Mouse (Mus musculus): ENCODE results near the gene Ergic3. TPM values are rescaled to one million over a fixed set of nuclear protein-coding genes. Genes with fewer than 3 reads are reported as not detected.
A peak's percentile ranks its signal among the peaks of the same experiment; 100 is the strongest.

Gene Ergic3
- polyA plus RNA-seq, 1 experiment, result 372 TPM

- Histone ChIP-seq H3K4me3 (no peak overlapping the region), H3K27me3 (ENCODE audit: control insufficient read depth, insufficient read depth, insufficient read length) (no peaks in the 10 kb centered on the region), H3K79me2 (ENCODE audit: control insufficient read depth, insufficient read depth) (no peaks in the 10 kb centered on the region), H3K4me2 (ENCODE audit: low read depth) (no peak overlapping the region), H3K36me3 (ENCODE audit: control insufficient read depth, insufficient read depth) (peaks cover 15% of the 10 kb centered on the region), H3ac (ENCODE audit: control insufficient read depth, insufficient read length) (no peak overlapping the region)
- TF ChIP-seq MYOD1 (IDR thresholded peaks at IDR 0.05; ENCODE audit: control insufficient read depth in 1 of 3, insufficient read length in 2 of 3, low read depth in 2 of 3) (no peak), REST (IDR thresholded peaks at IDR 0.05; ENCODE audit: insufficient read depth, insufficient read length) (no peak), MAX (IDR thresholded peaks at IDR 0.05; ENCODE audit: low read depth) (no peak), POLR2A (IDR thresholded peaks at IDR 0.05; ENCODE audit: insufficient read length, low read depth) (no peak), USF1 (IDR thresholded peaks at IDR 0.05; ENCODE audit: low read depth) (no peak), CEBPB (IDR thresholded peaks at IDR 0.05; ENCODE audit: insufficient read depth, poor library complexity, severe bottlenecking) (no peak), TCF12 (IDR thresholded peaks at IDR 0.05; ENCODE audit: insufficient read depth, poor library complexity, severe bottlenecking) (no peak), SRF (IDR thresholded peaks at IDR 0.05; ENCODE audit: control insufficient read depth, insufficient read length, low read depth) (no peak), POLR2AphosphoS2 (IDR thresholded peaks at IDR 0.05; ENCODE audit: insufficient read length, low read depth) (no peak), E2F4 (IDR thresholded peaks at IDR 0.05; ENCODE audit: insufficient read depth) (no peak), MYOG (IDR thresholded peaks at IDR 0.05; ENCODE audit: control insufficient read depth in 1 of 3, insufficient read depth in 1 of 3, insufficient read length in 2 of 3, low read depth in 2 of 3) (no peak), TCF3 (IDR thresholded peaks at IDR 0.05; ENCODE audit: insufficient read length, low read depth) (no peak)
These were observed 34.5 kb upstream of the Ergic3 start for GRCm38 (mm10) chr2:155973348-155973747.

DNA sequence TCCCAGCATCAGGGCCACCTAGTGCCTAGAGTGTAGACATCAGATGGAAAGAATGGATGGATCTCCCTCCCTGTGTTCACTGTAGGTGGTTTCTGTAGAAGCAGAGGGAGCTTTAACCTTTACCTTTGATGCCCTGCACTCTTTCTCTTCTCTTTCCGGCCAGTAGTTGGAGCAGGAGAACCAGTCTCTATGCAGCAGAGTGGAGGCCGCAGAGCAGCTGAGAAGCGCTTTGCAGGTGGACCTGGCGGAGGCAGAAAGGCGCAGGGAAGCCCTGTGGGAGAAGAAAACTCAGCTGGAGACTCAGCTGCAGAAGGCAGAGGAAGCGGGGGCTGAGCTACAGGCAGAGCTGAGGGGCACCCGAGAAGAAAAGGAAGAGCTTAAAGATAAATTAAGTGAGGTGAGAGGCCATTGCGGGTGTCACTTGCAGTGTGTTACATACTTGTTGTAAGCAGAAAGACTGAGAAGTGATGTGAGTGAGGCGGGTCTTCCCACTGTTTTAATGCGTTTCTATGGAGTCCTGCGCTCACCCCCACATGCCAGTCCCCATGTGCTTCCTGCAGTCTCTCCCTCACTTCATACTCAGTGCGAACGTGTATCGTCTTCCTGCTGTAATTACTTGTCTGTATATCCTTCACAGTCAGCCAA lies 33.6 kb upstream of the Ergic3 start:
- Histone ChIP-seq H3K79me2 (ENCODE audit: control insufficient read depth, insufficient read depth) (no peaks in the 10 kb centered on the region), H3K4me2 (ENCODE audit: low read depth) (no peak overlapping the region), H3K36me3 (ENCODE audit: control insufficient read depth, insufficient read depth) (peaks cover 13% of the 10 kb centered on the region), H3K4me3 (no peak overlapping the region), H3ac (ENCODE audit: control insufficient read depth, insufficient read length) (no peak overlapping the region), H3K27me3 (ENCODE audit: control insufficient read depth, insufficient read depth, insufficient read length) (no peaks in the 10 kb centered on the region)
- TF ChIP-seq POLR2AphosphoS2 (IDR thresholded peaks at IDR 0.05; ENCODE audit: insufficient read length, low read depth) (no peak), REST (IDR thresholded peaks at IDR 0.05; ENCODE audit: insufficient read depth, insufficient read length) (no peak), TCF12 (IDR thresholded peaks at IDR 0.05; ENCODE audit: insufficient read depth, poor library complexity, severe bottlenecking) (no peak), MYOD1 (IDR thresholded peaks at IDR 0.05; ENCODE audit: control insufficient read depth in 1 of 3, insufficient read length in 2 of 3, low read depth in 2 of 3) (no peak), CEBPB (IDR thresholded peaks at IDR 0.05; ENCODE audit: insufficient read depth, poor library complexity, severe bottlenecking) (no peak), USF1 (IDR thresholded peaks at IDR 0.05; ENCODE audit: low read depth) (no peak), TCF3 (IDR thresholded peaks at IDR 0.05; ENCODE audit: insufficient read length, low read depth) (no peak), POLR2A (IDR thresholded peaks at IDR 0.05; ENCODE audit: insufficient read length, low read depth) (no peak), E2F4 (IDR thresholded peaks at IDR 0.05; ENCODE audit: insufficient read depth) (no peak), MAX (IDR thresholded peaks at IDR 0.05; ENCODE audit: low read depth) (no peak), MYOG (IDR thresholded peaks at IDR 0.05; ENCODE audit: control insufficient read depth in 1 of 3, insufficient read depth in 1 of 3, insufficient read length in 2 of 3, low read depth in 2 of 3) (no peak), SRF (IDR thresholded peaks at IDR 0.05; ENCODE audit: control insufficient read depth, insufficient read length, low read depth) (no peak)

GRCm38 (mm10) chr2:155979328-155979991 lies 28.4 kb upstream of the Ergic3 start:
- Histone ChIP-seq H3ac (ENCODE audit: control insufficient read depth, insufficient read length) (no peak overlapping the region), H3K4me3 (peak overlapping the region; percentile 9), H3K36me3 (ENCODE audit: control insufficient read depth, insufficient read depth) (peaks cover 26% of the 10 kb centered on the region), H3K79me2 (ENCODE audit: control insufficient read depth, insufficient read depth) (peaks cover 3% of the 10 kb centered on the region), H3K27me3 (ENCODE audit: control insufficient read depth, insufficient read depth, insufficient read length) (no peaks in the 10 kb centered on the region), H3K4me2 (ENCODE audit: low read depth) (peak overlapping the region; percentile 89)
- TF ChIP-seq POLR2A (IDR thresholded peaks at IDR 0.05; ENCODE audit: insufficient read length, low read depth) (peak; percentile 55), USF1 (IDR thresholded peaks at IDR 0.05; ENCODE audit: low read depth) (no peak), E2F4 (IDR thresholded peaks at IDR 0.05; ENCODE audit: insufficient read depth) (no peak), POLR2AphosphoS2 (IDR thresholded peaks at IDR 0.05; ENCODE audit: insufficient read length, low read depth) (peak; percentile 31)

DNA sequence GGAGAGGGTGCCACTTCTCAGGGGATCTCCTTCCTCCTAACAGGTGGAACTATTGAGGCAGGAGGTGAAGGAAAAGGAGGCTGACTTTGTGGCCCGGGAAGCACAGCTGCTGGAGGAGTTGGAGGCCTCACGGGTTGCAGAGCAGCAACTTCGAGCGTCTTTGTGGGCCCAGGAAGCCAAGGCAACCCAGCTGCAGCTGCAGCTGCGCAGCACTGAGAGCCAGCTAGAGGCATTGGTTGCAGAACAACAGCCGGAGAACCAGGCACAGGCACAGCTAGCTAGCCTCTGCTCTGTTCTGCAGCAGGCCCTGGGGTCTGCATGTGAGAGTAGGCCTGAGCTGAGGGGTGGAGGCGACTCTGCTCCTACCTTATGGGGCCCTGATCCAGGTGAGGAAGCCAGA lies 22.1 kb upstream of the Ergic3 start:
- no peak for TF ChIP-seq POLR2A (IDR thresholded peaks at IDR 0.05; ENCODE audit: insufficient read length, low read depth)
- TF ChIP-seq REST (IDR thresholded peaks at IDR 0.05; ENCODE audit: insufficient read depth, insufficient read length), result no peak
- no peak for TF ChIP-seq TCF3 (IDR thresholded peaks at IDR 0.05; ENCODE audit: insufficient read length, low read depth)
- TF ChIP-seq MYOD1 (IDR thresholded peaks at IDR 0.05; ENCODE audit: control insufficient read depth in 1 of 3, insufficient read length in 2 of 3, low read depth in 2 of 3), result no peak
- TF ChIP-seq MAX (IDR thresholded peaks at IDR 0.05; ENCODE audit: low read depth), result no peak
- no peak for TF ChIP-seq TCF12 (IDR thresholded peaks at IDR 0.05; ENCODE audit: insufficient read depth, poor library complexity, severe bottlenecking)
- no peak for TF ChIP-seq POLR2AphosphoS2 (IDR thresholded peaks at IDR 0.05; ENCODE audit: insufficient read length, low read depth)
- TF ChIP-seq E2F4 (IDR thresholded peaks at IDR 0.05; ENCODE audit: insufficient read depth), result no peak
- TF ChIP-seq CEBPB (IDR thresholded peaks at IDR 0.05; ENCODE audit: insufficient read depth, poor library complexity, severe bottlenecking), result no peak
- no peak for TF ChIP-seq SRF (IDR thresholded peaks at IDR 0.05; ENCODE audit: control insufficient read depth, insufficient read length, low read depth)
- TF ChIP-seq USF1 (IDR thresholded peaks at IDR 0.05; ENCODE audit: low read depth), result no peak
- no peak for TF ChIP-seq MYOG (IDR thresholded peaks at IDR 0.05; ENCODE audit: control insufficient read depth in 1 of 3, insufficient read depth in 1 of 3, insufficient read length in 2 of 3, low read depth in 2 of 3)
- Histone ChIP-seq H3K27me3 (ENCODE audit: control insufficient read depth, insufficient read depth, insufficient read length) (no peaks in the 10 kb centered on the region), H3K4me2 (ENCODE audit: low read depth) (no peak overlapping the region), H3ac (ENCODE audit: control insufficient read depth, insufficient read length) (no peak overlapping the region), H3K36me3 (ENCODE audit: control insufficient read depth, insufficient read depth) (peaks cover 13% of the 10 kb centered on the region), H3K79me2 (ENCODE audit: control insufficient read depth, insufficient read depth) (no peaks in the 10 kb centered on the region), H3K4me3 (no peak overlapping the region)

Data from myocyte (in vitro differentiated cells).